Mouse (Mus musculus) C2C12 (cell line): ENCODE results near the gene Mapk8ip3. TPM values are rescaled to one million over a fixed set of nuclear protein-coding genes. Genes with fewer than 3 reads are reported as not detected.

ENCODE experiments used
- H3K27me3 ChIP-seq: one replicate; pipeline ENCODE4 v1.6.1; 2011; ENCODE audit not compliant: control insufficient read depth, insufficient read depth, insufficient read length
- H3K36me3 ChIP-seq: one replicate; pipeline ENCODE4 v1.6.1; 2011; ENCODE audit not compliant: control insufficient read depth, insufficient read depth
- H3K4me3 ChIP-seq: one replicate; pipeline ENCODE4 v1.5.1; 2011; ENCODE audit warnings: mild to moderate bottlenecking, control low read depth; ENCODE audit not compliant: poor library complexity, insufficient read depth, severe bottlenecking
- H3K79me2 ChIP-seq: one replicate; pipeline ENCODE4 v1.6.1; 2011; ENCODE audit not compliant: control insufficient read depth, insufficient read depth
- H3K79me3 ChIP-seq: one replicate; pipeline ENCODE4 v1.6.1; 2011; ENCODE audit warnings: low read depth, control low read depth
- H3ac ChIP-seq: one replicate; pipeline ENCODE3; 2011; ENCODE audit warnings: low read depth; ENCODE audit not compliant: control insufficient read depth, insufficient read length
- CEBPB ChIP-seq: IDR thresholded peaks from one replicate; pipeline ENCODE4 v1.6.1; 2011; ENCODE audit warnings: low read depth, mild to moderate bottlenecking, control low read depth, moderate library complexity
- CTCF ChIP-seq: IDR thresholded peaks from one replicate; pipeline ENCODE4 v1.5.1; 2011; ENCODE audit not compliant: control insufficient read depth, insufficient read depth, insufficient read length
- FOSL1 ChIP-seq: IDR thresholded peaks from one replicate; pipeline ENCODE4 v1.8.0; 2011; ENCODE audit warnings: mild to moderate bottlenecking, low read length; ENCODE audit not compliant: poor library complexity, insufficient read depth, severe bottlenecking
- MAX ChIP-seq: IDR thresholded peaks from one replicate; pipeline ENCODE4 v1.6.1; 2011; ENCODE audit warnings: mild to moderate bottlenecking, control low read depth
- MYOD1 ChIP-seq: IDR thresholded peaks from one replicate; pipeline ENCODE4 v1.6.1; 2011; ENCODE audit warnings: low read depth; ENCODE audit not compliant: control insufficient read depth, insufficient read length
- MYOG ChIP-seq: IDR thresholded peaks from one replicate; pipeline ENCODE4 v1.6.1; 2011; ENCODE audit not compliant: control insufficient read depth, insufficient read length; ENCODE audit errors: extremely low read depth
- USF1 ChIP-seq: IDR thresholded peaks from one replicate; pipeline ENCODE4 v1.6.1; 2011; ENCODE audit warnings: low read depth, mild to moderate bottlenecking, control low read depth, moderate library complexity
- polyA plus RNA-seq: library from polyadenylated mRNA; unstranded; fragments of >200 nt; fragmentation: generic; extraction: Trizol; gene quantifications from one replicate; pipeline ENCODE4 v1.2.1, GENCODE M21; 2012; ENCODE audit warnings: missing spikeins

The Mapk8ip3 gene
- polyA plus RNA-seq, 1 experiment = 17.7 TPM

- TF ChIP-seq FOSL1 (no peak), USF1 (no peak), CEBPB (no peak), MYOG (no peak), MAX (no peak), CTCF (no peak), MYOD1 (no peak)
- H3K79me3 ChIP-seq = no peaks in the 10 kb centered on the region
- peaks cover 5% of the 10 kb centered on the region for H3K27me3 ChIP-seq
- H3K79me2 ChIP-seq = no peaks in the 10 kb centered on the region
- no peak overlapping the region for H3ac ChIP-seq
- H3K4me3 ChIP-seq = no peak overlapping the region
- H3K36me3 ChIP-seq = no peaks in the 10 kb centered on the region
Observed at GRCm38 (mm10) chr17:24874989-24875388, 61.8 kb downstream of the Mapk8ip3 start.

- Histone ChIP-seq H3K36me3 (no peaks in the 10 kb centered on the region), H3K79me3 (no peaks in the 10 kb centered on the region), H3K27me3 (peaks cover 5% of the 10 kb centered on the region), H3K79me2 (no peaks in the 10 kb centered on the region), H3K4me3 (no peak overlapping the region), H3ac (no peak overlapping the region)
- TF ChIP-seq FOSL1 (no peak), MYOG (no peak), MYOD1 (no peak), USF1 (no peak), CEBPB (no peak), CTCF (no peak), MAX (no peak)
Observed at GRCm38 (mm10) chr17:24874405-24874745, 62.4 kb downstream of the Mapk8ip3 start.

GRCm38 (mm10) chr17:24873695-24874404 lies 62.9 kb downstream of the Mapk8ip3 start:
- no peak overlapping the region for H3K4me3 ChIP-seq

GRCm38 (mm10) chr17:24867914-24868313 lies 68.9 kb downstream of the Mapk8ip3 start:
- no peaks in the 10 kb centered on the region for H3K27me3 ChIP-seq
- no peaks in the 10 kb centered on the region for H3K79me3 ChIP-seq
- TF ChIP-seq FOSL1 (no peak), USF1 (no peak), MYOD1 (no peak), MAX (no peak), CEBPB (no peak), CTCF (no peak), MYOG (no peak)
- H3K36me3 ChIP-seq = no peaks in the 10 kb centered on the region
- no peak overlapping the region for H3ac ChIP-seq
- no peaks in the 10 kb centered on the region for H3K79me2 ChIP-seq
- no peak overlapping the region for H3K4me3 ChIP-seq

More at GRCm38 (mm10) chr17:24873695-24874404, 62.9 kb downstream of the Mapk8ip3 start:
- no peaks in the 10 kb centered on the region for H3K36me3 ChIP-seq
- no peaks in the 10 kb centered on the region for H3K79me2 ChIP-seq
- H3K27me3 ChIP-seq = peaks cover 5% of the 10 kb centered on the region
- H3ac ChIP-seq = no peak overlapping the region
- H3K79me3 ChIP-seq = no peaks in the 10 kb centered on the region
- TF ChIP-seq MYOD1 (no peak), CTCF (no peak), MAX (no peak), MYOG (no peak), CEBPB (no peak), FOSL1 (no peak), USF1 (no peak)

DNA sequence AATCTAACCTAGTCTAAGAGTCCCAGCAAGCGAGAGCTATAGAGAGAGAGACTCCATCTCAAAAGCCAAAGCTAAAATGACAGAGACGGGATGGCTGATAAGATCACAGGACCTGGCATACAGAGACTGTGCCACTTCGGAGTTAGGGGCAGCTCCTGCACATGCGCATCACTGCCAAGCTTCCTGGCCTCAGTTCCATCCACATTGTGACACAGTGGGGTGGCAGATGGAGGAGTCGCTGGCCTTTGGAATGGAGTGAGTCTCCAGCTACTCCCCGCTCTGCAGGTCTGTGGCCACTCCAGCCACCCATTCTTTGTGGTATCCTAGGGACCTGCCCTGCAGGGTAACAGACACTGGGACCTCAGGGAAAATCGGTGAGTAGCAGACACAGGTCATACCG lies 71.0 kb downstream of the Mapk8ip3 start, which contains the start of gene Igfals:
Igfals (plus strand) TSS at position 222 of the 400 bp plus-strand sequence.
- no peaks in the 10 kb centered on the region for H3K27me3 ChIP-seq
- no peak within 1 kb of the TSS for H3K4me3 ChIP-seq
- no peaks in the 10 kb centered on the region for H3K79me3 ChIP-seq
- no peak within 1 kb of the TSS for H3ac ChIP-seq
- H3K79me2 ChIP-seq = no peaks in the 10 kb centered on the region
- TF ChIP-seq MYOD1 (no peak), MYOG (no peak), CEBPB (no peak), FOSL1 (no peak), MAX (no peak), CTCF (no peak), USF1 (no peak)
- no peaks in the 10 kb centered on the region for H3K36me3 ChIP-seq
